Mouse (Mus musculus): ENCODE data around the gene Olfr248. TPM values are rescaled to one million over a fixed set of nuclear protein-coding genes. Genes with fewer than 3 reads are reported as not detected.
"Not testable (repeated sequence)": the region's sequence is repeated elsewhere in the genome, so short reads cannot be mapped to it uniquely, and the experiment has no call there.

Gene Olfr248
- not detected in 2 replicates for polyA plus RNA-seq (2015; fragmentation: Nextera tagmentation; extraction: Ambion mirVana)

DNA sequence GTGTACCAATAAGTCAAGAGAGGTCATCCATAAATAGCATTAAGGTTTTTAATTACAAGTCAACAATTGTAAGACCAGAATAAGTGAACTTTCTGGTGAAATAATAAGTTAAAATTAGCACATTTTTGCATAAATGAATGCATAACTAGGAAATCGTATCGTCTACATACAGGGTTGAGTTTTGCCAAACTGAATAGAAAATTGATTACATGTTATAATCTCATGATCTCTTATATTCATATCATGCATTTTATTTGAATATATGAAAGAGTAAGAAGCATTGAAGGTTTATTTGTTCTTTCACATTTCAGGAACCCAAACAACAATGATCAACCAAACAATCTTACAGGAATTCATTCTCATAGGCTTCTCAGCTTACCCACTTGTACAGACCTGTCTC, at the start of gene Olfr248:
Gene Olfr248 (plus strand): TSS at position 301 of the 400 bp plus-strand sequence.
- no peak within 1 kb of the TSS for H3K27ac ChIP-seq
- no peaks in the 10 kb centered on the region for H3K4me1 ChIP-seq
- H3K4me2 ChIP-seq = no peak within 1 kb of the TSS
- H3K9me3 ChIP-seq = no peaks in the 10 kb centered on the region
- ATAC-seq (ENCODE audit: insufficient read depth, low FRiP score, low read depth) = no peak
- no peak within 1 kb of the TSS for H3K4me3 ChIP-seq (replicated peaks)
- no peaks in the 10 kb centered on the region for H3K36me3 ChIP-seq
- no peaks in the 10 kb centered on the region for H3K27me3 ChIP-seq (replicated peaks)
- H3K9ac ChIP-seq = no peak within 1 kb of the TSS
- 91% methylated on average over 2 of the region's 2 CpGs for WGBS

GRCm38 (mm10) chr1:174353636-174354035, 37.2 kb upstream of the Olfr248 start:
- WGBS = 66% methylated on average over 1 of the region's 1 CpGs
- H3K4me3 ChIP-seq (replicated peaks); H3K27me3 ChIP-seq (replicated peaks); H3K9ac ChIP-seq; H3K36me3 ChIP-seq; H3K4me1 ChIP-seq; H3K9me3 ChIP-seq; H3K4me2 ChIP-seq; ATAC-seq (ENCODE audit: insufficient read depth, low FRiP score, low read depth); H3K27ac ChIP-seq: not testable (repeated sequence)

DNA sequence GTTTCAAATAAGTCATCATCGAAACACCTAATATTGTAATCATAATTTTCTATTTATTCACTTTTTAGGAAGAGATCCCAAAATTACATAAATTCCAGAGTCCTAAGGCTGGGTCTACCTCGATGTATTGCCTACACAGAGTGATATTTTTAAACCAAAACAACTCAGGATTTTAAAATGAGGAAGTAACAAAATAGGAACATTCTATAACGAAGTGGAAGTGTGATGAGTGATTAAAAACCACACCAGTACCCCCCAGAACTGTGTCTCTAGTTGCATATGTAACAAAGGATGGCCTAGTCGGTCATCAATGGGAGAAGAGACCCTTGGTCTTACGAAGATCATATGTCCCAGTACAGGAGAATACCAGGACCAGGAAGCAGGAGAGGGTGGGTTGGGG, 36.2 kb upstream of the Olfr248 start:
- Histone ChIP-seq H3K36me3 (no peaks in the 10 kb centered on the region), H3K27me3 (replicated peaks) (no peaks in the 10 kb centered on the region), H3K9me3 (no peaks in the 10 kb centered on the region), H3K27ac (no peak overlapping the region), H3K4me1 (no peaks in the 10 kb centered on the region), H3K9ac (no peak overlapping the region), H3K4me2 (no peak overlapping the region), H3K4me3 (replicated peaks) (no peak overlapping the region)
- no peak for ATAC-seq (ENCODE audit: insufficient read depth, low FRiP score, low read depth)
- WGBS = 71% methylated on average over 5 of the region's 5 CpGs

GRCm38 (mm10) chr1:174364882-174365451, 25.9 kb upstream of the Olfr248 start, which contains the start of gene Olfr417:
TSS of gene Olfr417 (plus strand) at chr1:174365122.
- Histone ChIP-seq H3K4me1 (no peaks in the 10 kb centered on the region), H3K27ac (no peak within 1 kb of the TSS), H3K36me3 (no peaks in the 10 kb centered on the region), H3K27me3 (replicated peaks) (no peaks in the 10 kb centered on the region), H3K4me3 (replicated peaks) (no peak within 1 kb of the TSS), H3K9ac (no peak within 1 kb of the TSS), H3K9me3 (no peaks in the 10 kb centered on the region), H3K4me2 (no peak within 1 kb of the TSS)
- WGBS = 56% methylated on average over 2 of the region's 2 CpGs
- ATAC-seq (ENCODE audit: insufficient read depth, low FRiP score, low read depth) = no peak

- no peaks in the 10 kb centered on the region for H3K36me3 ChIP-seq
- no peak for ATAC-seq (ENCODE audit: insufficient read depth, low FRiP score, low read depth)
- H3K27me3 ChIP-seq (replicated peaks) = no peaks in the 10 kb centered on the region
- H3K27ac ChIP-seq = no peak overlapping the region
- no peaks in the 10 kb centered on the region for H3K4me1 ChIP-seq
- H3K4me2 ChIP-seq = no peak overlapping the region
- H3K9me3 ChIP-seq = no peaks in the 10 kb centered on the region
- H3K9ac ChIP-seq = no peak overlapping the region
- no peak overlapping the region for H3K4me3 ChIP-seq (replicated peaks)
- 85% methylated on average over 3 of the region's 3 CpGs for WGBS
Observed at GRCm38 (mm10) chr1:174373799-174374198, 17.0 kb upstream of the Olfr248 start.

DNA sequence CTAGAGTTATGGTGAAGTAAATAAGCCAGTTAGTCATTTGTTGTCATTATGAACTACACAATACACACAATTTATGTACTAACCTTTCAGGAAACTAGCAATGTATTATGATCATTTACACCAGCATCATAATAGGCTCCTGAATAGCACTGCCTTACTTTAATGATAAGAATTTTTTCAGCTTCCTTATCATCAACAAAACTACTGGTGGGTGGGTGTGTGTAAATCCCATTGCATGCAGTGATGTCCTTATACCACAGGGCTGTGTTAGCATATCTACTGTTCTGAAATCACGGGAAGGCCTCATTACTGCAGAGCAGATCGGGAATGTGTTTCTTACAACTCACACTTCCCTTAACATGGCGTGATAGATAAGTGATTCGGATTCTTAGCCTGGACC, 32.1 kb downstream of the Olfr248 start:
- no peaks in the 10 kb centered on the region for H3K36me3 ChIP-seq
- H3K27me3 ChIP-seq (replicated peaks) = no peaks in the 10 kb centered on the region
- no peak overlapping the region for H3K27ac ChIP-seq
- no peak overlapping the region for H3K4me2 ChIP-seq
- no peak for ATAC-seq (ENCODE audit: insufficient read depth, low FRiP score, low read depth)
- no peak overlapping the region for H3K4me3 ChIP-seq (replicated peaks)
- H3K9ac ChIP-seq = no peak overlapping the region
- no peaks in the 10 kb centered on the region for H3K4me1 ChIP-seq
- WGBS = 76% methylated on average over 4 of the region's 4 CpGs
- no peaks in the 10 kb centered on the region for H3K9me3 ChIP-seq

DNA sequence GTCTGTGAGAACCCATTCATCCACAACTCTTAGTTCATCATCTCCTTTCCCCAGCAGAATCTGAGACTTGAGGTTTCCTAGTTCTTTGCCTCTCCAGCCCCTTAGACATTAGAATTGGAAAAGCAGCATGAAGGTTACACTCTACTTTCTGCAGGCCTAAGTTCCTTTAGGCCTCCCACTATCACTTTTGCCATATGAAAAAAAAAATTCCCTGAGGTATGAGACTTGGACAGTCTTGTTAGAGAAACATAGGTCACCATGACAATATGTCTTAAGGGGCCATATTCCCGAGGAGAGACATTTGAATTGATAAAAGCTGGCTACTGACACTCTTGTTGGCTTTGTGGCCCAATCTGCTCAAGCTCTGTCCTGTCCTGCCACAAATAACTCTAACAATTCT, 32.9 kb downstream of the Olfr248 start, which contains the start of gene Olfr414:
Gene Olfr414 (plus strand): TSS at position 301 of the 400 bp plus-strand sequence.
- no peak for ATAC-seq (ENCODE audit: insufficient read depth, low FRiP score, low read depth)
- Histone ChIP-seq H3K9me3 (no peaks in the 10 kb centered on the region), H3K27ac (no peak within 1 kb of the TSS), H3K36me3 (no peaks in the 10 kb centered on the region), H3K4me2 (no peak within 1 kb of the TSS), H3K4me1 (no peaks in the 10 kb centered on the region), H3K9ac (no peak within 1 kb of the TSS), H3K27me3 (replicated peaks) (no peaks in the 10 kb centered on the region), H3K4me3 (replicated peaks) (no peak within 1 kb of the TSS)
- 51% methylated on average over 1 of the region's 1 CpGs for WGBS

GRCm38 (mm10) chr1:174426180-174426986, 35.5 kb downstream of the Olfr248 start:
- H3K4me1 ChIP-seq = no peaks in the 10 kb centered on the region
- H3K36me3 ChIP-seq = no peaks in the 10 kb centered on the region
- no peak overlapping the region for H3K4me3 ChIP-seq (replicated peaks)
- H3K9me3 ChIP-seq = no peaks in the 10 kb centered on the region
- ATAC-seq (ENCODE audit: insufficient read depth, low FRiP score, low read depth) = peak; percentile 39; the same call in 1 of the 2 replicates
- H3K27me3 ChIP-seq (replicated peaks) = no peaks in the 10 kb centered on the region
- H3K9ac ChIP-seq = no peak overlapping the region
- no peak overlapping the region for H3K4me2 ChIP-seq
- H3K27ac ChIP-seq = no peak overlapping the region
- WGBS = 41% methylated on average over 3 of the region's 3 CpGs

DNA sequence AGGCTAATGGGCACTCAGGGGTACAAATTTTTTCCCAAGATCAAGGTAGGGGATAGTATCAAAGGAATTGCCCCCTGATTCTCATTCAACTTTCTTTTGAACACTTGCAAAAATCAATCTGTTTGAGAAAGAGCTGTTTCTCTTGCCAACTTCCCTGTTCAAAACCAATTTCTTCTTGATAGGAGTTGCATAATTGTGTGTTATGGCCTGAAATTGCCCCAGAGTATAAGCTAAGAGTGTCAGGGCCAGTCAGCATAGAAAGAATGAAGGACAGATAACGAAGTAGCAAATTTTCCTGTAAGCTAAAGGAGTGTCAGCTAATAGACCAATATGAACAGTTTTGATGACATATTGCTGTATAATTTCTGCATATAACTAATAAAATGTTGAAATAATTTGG, 36.6 kb downstream of the Olfr248 start:
- Histone ChIP-seq H3K9ac (no peak overlapping the region), H3K36me3 (no peaks in the 10 kb centered on the region), H3K27ac (no peak overlapping the region), H3K27me3 (replicated peaks) (no peaks in the 10 kb centered on the region), H3K9me3 (no peaks in the 10 kb centered on the region), H3K4me3 (replicated peaks) (no peak overlapping the region), H3K4me2 (no peak overlapping the region), H3K4me1 (no peaks in the 10 kb centered on the region)
- no peak for ATAC-seq (ENCODE audit: insufficient read depth, low FRiP score, low read depth)
- WGBS = 79% methylated on average over 1 of the region's 1 CpGs

- 77% methylated on average over 2 of the region's 2 CpGs for WGBS
- ATAC-seq (ENCODE audit: insufficient read depth, low FRiP score, low read depth) = no peak
- H3K27me3 ChIP-seq (replicated peaks) = no peaks in the 10 kb centered on the region
- H3K9me3 ChIP-seq = no peaks in the 10 kb centered on the region
- no peak overlapping the region for H3K4me2 ChIP-seq
- H3K36me3 ChIP-seq = no peaks in the 10 kb centered on the region
- no peak overlapping the region for H3K9ac ChIP-seq
- H3K4me3 ChIP-seq (replicated peaks) = no peak overlapping the region
- no peak overlapping the region for H3K27ac ChIP-seq
- no peaks in the 10 kb centered on the region for H3K4me1 ChIP-seq
Observed at GRCm38 (mm10) chr1:174428407-174428806, 37.6 kb downstream of the Olfr248 start.

DNA sequence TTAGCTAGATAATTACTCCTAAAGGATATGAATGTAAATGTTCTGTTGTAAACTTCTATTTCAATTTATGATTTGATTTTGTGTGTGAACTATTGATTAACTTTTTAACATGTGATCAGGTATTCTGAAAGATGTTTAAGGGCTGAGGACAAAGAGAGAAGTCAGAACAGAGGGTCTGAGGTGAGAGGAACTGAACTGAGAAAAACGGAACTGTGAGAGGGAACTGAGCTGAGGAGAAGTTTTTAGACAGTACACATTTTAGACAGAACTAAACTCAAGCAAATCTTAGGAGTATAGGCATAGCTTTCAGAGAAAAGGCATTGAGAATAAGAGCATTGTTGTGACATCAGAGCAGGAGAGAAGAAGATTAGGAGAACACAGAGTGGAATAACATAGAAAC, 43.3 kb downstream of the Olfr248 start:
- no peaks in the 10 kb centered on the region for H3K36me3 ChIP-seq
- ATAC-seq (ENCODE audit: insufficient read depth, low FRiP score, low read depth) = no peak
- WGBS = 36% methylated on average over 1 of the region's 1 CpGs
- no peak overlapping the region for H3K4me3 ChIP-seq (replicated peaks)
- no peak overlapping the region for H3K4me2 ChIP-seq
- no peaks in the 10 kb centered on the region for H3K9me3 ChIP-seq
- H3K9ac ChIP-seq = no peak overlapping the region
- no peaks in the 10 kb centered on the region for H3K4me1 ChIP-seq
- no peak overlapping the region for H3K27ac ChIP-seq
- H3K27me3 ChIP-seq (replicated peaks) = no peaks in the 10 kb centered on the region
